Mouse (Mus musculus): ENCODE measurements around the gene Prpf18. TPM values are rescaled to one million over a fixed set of nuclear protein-coding genes. Genes with fewer than 3 reads are reported as not detected.

The Prpf18 gene
- polyA plus RNA-seq, 1 experiment from 2014 or later = 45.2 TPM

DNA sequence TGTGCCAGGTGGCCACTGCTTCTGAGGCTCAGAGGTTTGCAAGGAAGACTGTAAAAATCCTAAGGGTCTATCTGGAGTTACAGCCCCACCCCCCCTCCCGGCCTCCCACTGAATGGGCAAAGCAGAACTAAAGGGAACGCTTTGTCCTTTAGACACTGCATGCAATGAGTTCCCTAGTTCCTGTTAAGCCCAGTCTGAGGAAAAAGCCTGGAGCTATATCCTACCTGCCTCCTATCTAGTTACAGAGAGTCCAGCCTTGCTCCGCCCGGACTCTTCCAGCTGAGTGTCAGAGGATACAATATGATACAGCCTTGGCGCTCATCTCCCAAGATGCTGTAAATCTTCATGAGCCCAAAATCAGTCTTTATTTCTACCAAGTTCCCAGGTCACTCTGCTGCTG is 77.7 kb downstream of the Prpf18 start:
- no peaks in the 10 kb centered on the region for H3K9me3 ChIP-seq (replicated peaks; ENCODE audit: control insufficient read depth, low read length, poor library complexity, severe bottlenecking)
- no peak overlapping the region for H3K4me3 ChIP-seq (ENCODE audit: low read depth, low read length)
- H3K27me3 ChIP-seq (ENCODE audit: control insufficient read depth, insufficient read depth, low read depth, low read length) = no peaks in the 10 kb centered on the region
- H3K4me2 ChIP-seq (ENCODE audit: low read length) = no peak overlapping the region
- WGBS = 77% methylated on average over 5 of the region's 5 CpGs
- no peaks in the 10 kb centered on the region for H3K4me1 ChIP-seq (ENCODE audit: control insufficient read depth, insufficient read depth, low read length)
- H3K36me3 ChIP-seq (ENCODE audit: control insufficient read depth, insufficient read depth, low read length) = peaks cover 18% of the 10 kb centered on the region
- no peak overlapping the region for H3K9ac ChIP-seq (ENCODE audit: low read depth, low read length)
- no peak overlapping the region for H3K27ac ChIP-seq (ENCODE audit: low read length)
- ATAC-seq = no peak

DNA sequence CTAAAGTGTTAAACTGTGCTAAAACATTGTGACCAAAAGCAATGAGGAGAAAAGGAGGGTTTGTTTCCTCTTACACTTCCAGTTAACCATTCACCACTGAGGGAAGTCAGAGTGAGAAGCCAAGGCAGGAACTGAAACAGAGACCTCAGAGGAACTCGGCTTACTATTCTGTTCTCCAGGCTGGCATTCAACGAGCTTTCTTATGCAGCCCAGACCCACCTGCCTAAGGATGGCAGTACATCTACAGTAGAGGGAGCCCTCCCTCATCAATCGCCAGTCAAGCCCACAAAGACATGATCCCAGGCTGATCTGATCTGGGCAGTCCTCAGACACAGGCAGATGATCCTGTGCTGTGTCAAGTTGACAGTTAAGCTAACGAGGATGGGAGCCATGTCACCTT is 78.5 kb downstream of the Prpf18 start:
- H3K9me3 ChIP-seq (replicated peaks; ENCODE audit: control insufficient read depth, low read length, poor library complexity, severe bottlenecking) = no peaks in the 10 kb centered on the region
- no peak overlapping the region for H3K27ac ChIP-seq (ENCODE audit: low read length)
- peaks cover 18% of the 10 kb centered on the region for H3K36me3 ChIP-seq (ENCODE audit: control insufficient read depth, insufficient read depth, low read length)
- H3K4me3 ChIP-seq (ENCODE audit: low read depth, low read length) = no peak overlapping the region
- no peak overlapping the region for H3K9ac ChIP-seq (ENCODE audit: low read depth, low read length)
- no peak overlapping the region for H3K4me2 ChIP-seq (ENCODE audit: low read length)
- 68% methylated on average over 4 of the region's 4 CpGs for WGBS
- H3K4me1 ChIP-seq (ENCODE audit: control insufficient read depth, insufficient read depth, low read length) = no peaks in the 10 kb centered on the region
- H3K27me3 ChIP-seq (ENCODE audit: control insufficient read depth, insufficient read depth, low read depth, low read length) = no peaks in the 10 kb centered on the region
- no peak; the same call in 1 of the 2 replicates for ATAC-seq

DNA sequence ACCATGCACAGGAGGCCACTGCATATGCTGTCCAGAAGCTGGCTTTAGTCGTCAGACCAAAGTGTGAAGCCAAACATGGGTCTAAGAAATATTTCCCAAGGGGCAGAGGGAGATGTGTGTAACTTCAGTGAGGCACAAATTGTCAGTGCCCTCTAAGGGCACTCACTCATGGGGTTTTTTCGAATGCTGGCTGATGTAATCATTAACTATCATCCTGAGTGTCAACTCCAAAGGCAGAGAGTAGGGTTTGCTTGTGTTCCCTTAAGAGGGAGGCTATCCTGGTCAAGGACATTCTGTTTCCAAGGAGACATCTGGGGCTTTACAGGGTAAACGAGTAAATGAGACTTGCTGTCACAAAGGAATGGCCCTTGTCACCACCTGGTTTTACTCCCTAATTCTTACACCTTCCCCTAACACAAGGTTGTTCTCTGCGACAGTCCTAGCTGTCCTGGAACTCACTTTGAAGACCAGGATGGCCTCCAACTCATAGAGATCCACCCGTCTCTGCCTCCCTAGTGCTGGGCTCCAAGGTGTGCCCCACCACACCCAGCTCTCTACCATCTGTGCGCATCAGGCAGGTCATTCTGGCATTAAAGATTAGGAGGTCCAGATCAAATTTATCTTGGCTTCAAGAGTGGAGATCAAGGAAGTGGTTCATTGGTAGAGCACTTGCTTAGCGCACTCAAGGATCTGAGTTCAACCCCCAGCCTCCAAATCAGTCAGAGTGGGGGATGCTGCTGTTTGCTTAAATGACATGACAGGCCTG is 79.2 kb downstream of the Prpf18 start:
- H3K4me3 ChIP-seq (ENCODE audit: low read depth, low read length) = no peak overlapping the region
- peaks cover 18% of the 10 kb centered on the region for H3K36me3 ChIP-seq (ENCODE audit: control insufficient read depth, insufficient read depth, low read length)
- H3K9me3 ChIP-seq (replicated peaks; ENCODE audit: control insufficient read depth, low read length, poor library complexity, severe bottlenecking) = no peaks in the 10 kb centered on the region
- no peak for ATAC-seq
- no peak overlapping the region for H3K9ac ChIP-seq (ENCODE audit: low read depth, low read length)
- no peak overlapping the region for H3K4me2 ChIP-seq (ENCODE audit: low read length)
- H3K4me1 ChIP-seq (ENCODE audit: control insufficient read depth, insufficient read depth, low read length) = no peaks in the 10 kb centered on the region
- H3K27ac ChIP-seq (ENCODE audit: low read length) = no peak overlapping the region
- 86% methylated on average over 7 of the region's 7 CpGs for WGBS
- no peaks in the 10 kb centered on the region for H3K27me3 ChIP-seq (ENCODE audit: control insufficient read depth, insufficient read depth, low read depth, low read length)

Other genes with a start within 250 kb of the Prpf18 start
- gene Bend7, start 65.7 kb upstream of the Prpf18 start, polyA plus RNA-seq (2015; fragmentation: Nextera tagmentation; extraction: Ambion mirVana) = 6.0 and 6.2 TPM in 2 replicates
- gene Sephs1, start 229.5 kb upstream of the Prpf18 start, polyA plus RNA-seq (2015; fragmentation: Nextera tagmentation; extraction: Ambion mirVana) = 50.9 and 52.7 TPM in 2 replicates